Mouse (Mus musculus): ENCODE results near the gene Gm10642. TPM values are rescaled to one million over a fixed set of nuclear protein-coding genes. Genes with fewer than 3 reads are reported as not detected.

The Gm10642 gene
- polyA plus RNA-seq, 2 experiments, result 0.50 to 0.86 TPM

DNA sequence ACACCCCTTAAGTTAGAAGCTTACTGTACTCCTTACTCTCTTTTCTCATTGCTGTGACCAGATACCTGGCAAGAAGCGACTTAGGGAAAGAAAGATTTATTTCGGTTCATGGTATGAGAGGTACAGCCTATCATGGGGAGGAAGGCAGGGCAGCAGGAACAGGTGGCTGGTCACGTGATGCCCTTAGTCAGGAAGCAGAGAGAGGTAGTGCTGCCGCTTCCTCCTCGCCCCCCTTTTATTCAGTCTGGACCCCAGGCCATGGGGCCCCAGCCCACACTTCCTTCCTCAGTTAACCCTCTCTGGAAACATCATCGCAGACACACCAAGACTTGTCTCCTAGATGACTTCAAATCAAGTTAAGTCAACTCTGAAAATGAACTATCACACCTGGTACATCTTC, 15.2 kb downstream of the Gm10642 start:
- Histone ChIP-seq H3K27ac (peak overlapping the region; percentile 99), H3K4me2 (ENCODE audit: low read depth) (peak overlapping the region; percentile 62), H3K9me3 (ENCODE audit: control insufficient read depth, low read length) (peaks cover 3% of the 10 kb centered on the region; the same call in 1 of the 2 replicates), H3K4me1 (replicated peaks; ENCODE audit: control insufficient read depth in 2 of 2, insufficient read depth in 2 of 2, low read length in 1 of 2) (peaks cover 41 to 52% of the 10 kb centered on the region in 2 experiments), H3K36me3 (replicated peaks; ENCODE audit: control insufficient read depth, insufficient read depth, low read depth) (no peaks in the 10 kb centered on the region), H3K9ac (replicated peaks) (peak overlapping the region; percentile 39), H3K27me3 (ENCODE audit: control insufficient read depth, insufficient read depth, low read length) (no peaks in the 10 kb centered on the region), H3K4me3 (ENCODE audit: insufficient read depth in 1 of 2, low read depth in 2 of 2, low read length in 2 of 2) (no peak overlapping the region)
- 25% methylated on average over 6 of the region's 6 CpGs for WGBS (ENCODE audit: insufficient replicate concordance)
- DNase-seq (ENCODE audit: low read depth in 3 of 3, low spot score in 3 of 3) (no peak), ATAC-seq (ENCODE audit: insufficient read depth) (no peak; the same call in 1 of the 2 replicates)
- TF ChIP-seq CTCF (IDR thresholded peaks at IDR 0.05; ENCODE audit: low read depth) (no peak), EP300 (IDR thresholded peaks at IDR 0.05; ENCODE audit: low read depth) (no peak)

DNA sequence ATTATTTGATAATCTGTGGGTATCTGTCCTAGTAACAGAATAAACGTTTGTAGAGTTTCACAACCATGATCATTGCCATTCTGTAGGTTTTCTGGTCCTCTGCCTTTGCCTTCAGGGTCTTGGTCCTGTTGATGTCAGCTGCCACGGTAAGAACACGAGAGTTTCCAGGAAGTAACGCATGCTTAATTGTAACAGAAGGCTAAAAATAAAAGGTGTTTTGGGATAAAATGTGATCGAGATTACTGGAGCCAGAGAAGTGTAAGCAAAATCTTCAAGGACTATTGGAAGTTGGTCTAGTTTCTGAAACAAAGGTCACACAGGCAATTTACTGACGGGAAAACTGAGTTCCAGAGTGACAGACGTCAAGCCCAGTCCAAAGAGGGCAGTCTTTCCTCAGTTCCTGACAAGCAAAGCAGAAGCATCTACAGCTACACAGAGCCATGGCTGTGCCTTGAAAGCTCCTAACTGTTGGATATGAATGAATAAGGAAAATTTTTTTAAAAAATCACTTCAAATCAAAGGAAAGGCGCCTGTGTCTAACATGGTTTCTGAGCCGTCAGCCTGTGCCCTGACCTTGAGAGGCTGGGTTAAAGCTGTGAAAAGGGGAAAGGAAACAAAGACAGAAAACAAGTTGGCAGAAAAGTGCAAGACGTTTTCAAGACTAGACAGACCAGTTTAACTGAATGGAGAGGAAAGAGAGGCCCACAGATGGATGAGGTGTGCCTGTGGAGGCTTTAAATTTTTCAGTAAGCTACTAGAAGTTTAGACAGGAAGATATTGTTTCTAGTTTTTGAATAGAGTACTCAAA, 15.9 kb downstream of the Gm10642 start:
- Histone ChIP-seq H3K36me3 (replicated peaks; ENCODE audit: control insufficient read depth, insufficient read depth, low read depth) (no peaks in the 10 kb centered on the region), H3K27ac (peak overlapping the region; percentile 99), H3K9me3 (ENCODE audit: control insufficient read depth, low read length) (peaks cover 3% of the 10 kb centered on the region; the same call in 1 of the 2 replicates), H3K4me2 (ENCODE audit: low read depth) (no peak overlapping the region; the same call in 1 of the 2 replicates), H3K27me3 (ENCODE audit: control insufficient read depth, insufficient read depth, low read length) (no peaks in the 10 kb centered on the region), H3K4me3 (ENCODE audit: insufficient read depth in 1 of 2, low read depth in 2 of 2, low read length in 2 of 2) (no peak overlapping the region), H3K9ac (replicated peaks) (no peak overlapping the region), H3K4me1 (replicated peaks; ENCODE audit: control insufficient read depth in 2 of 2, insufficient read depth in 2 of 2, low read length in 1 of 2) (peaks cover 41 to 52% of the 10 kb centered on the region in 2 experiments)
- DNase-seq (ENCODE audit: low read depth in 3 of 3, low spot score in 3 of 3) (no peak), ATAC-seq (ENCODE audit: insufficient read depth) (no peak)
- 23% methylated on average over 10 of the region's 10 CpGs for WGBS (ENCODE audit: insufficient replicate concordance)
- no peak for TF ChIP-seq EP300 (IDR thresholded peaks at IDR 0.05; ENCODE audit: low read depth)
- peak; percentile 57 for TF ChIP-seq CTCF (IDR thresholded peaks at IDR 0.05; ENCODE audit: low read depth)

DNA sequence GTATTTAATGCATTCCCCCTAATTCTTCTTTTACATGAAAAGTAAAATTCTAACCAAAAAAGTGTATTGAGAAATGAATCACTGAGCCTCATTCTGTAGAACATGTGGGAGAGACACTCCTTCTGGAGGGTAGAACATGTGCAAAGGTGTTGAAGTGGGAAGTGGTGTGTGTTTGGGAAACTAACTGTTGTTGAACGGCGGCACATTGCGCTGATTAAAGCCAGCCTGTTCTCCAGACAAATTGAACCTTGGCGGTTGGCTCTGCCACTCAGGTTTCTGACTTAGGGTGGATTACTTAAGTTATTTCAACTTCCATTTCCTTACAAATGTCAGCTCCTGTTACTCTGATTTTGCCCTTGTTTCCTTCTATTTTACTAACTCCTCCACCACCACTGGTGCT, 17.6 kb downstream of the Gm10642 start:
- WGBS (ENCODE audit: insufficient replicate concordance), result 84% methylated on average over 4 of the region's 4 CpGs
- DNase-seq (ENCODE audit: low read depth in 3 of 3, low spot score in 3 of 3) (no peak), ATAC-seq (ENCODE audit: insufficient read depth) (no peak)
- no peaks in the 10 kb centered on the region for H3K9me3 ChIP-seq (ENCODE audit: control insufficient read depth, low read length)
- H3K27ac ChIP-seq, result no peak overlapping the region
- TF ChIP-seq CTCF (IDR thresholded peaks at IDR 0.05; ENCODE audit: low read depth), result no peak
- no peak for TF ChIP-seq EP300 (IDR thresholded peaks at IDR 0.05; ENCODE audit: low read depth)
- H3K36me3 ChIP-seq (replicated peaks; ENCODE audit: control insufficient read depth, insufficient read depth, low read depth), result no peaks in the 10 kb centered on the region
- H3K4me3 ChIP-seq (ENCODE audit: insufficient read depth in 1 of 2, low read depth in 2 of 2, low read length in 2 of 2), result no peak overlapping the region
- peaks cover 40 to 49% of the 10 kb centered on the region in 2 experiments for H3K4me1 ChIP-seq (replicated peaks; ENCODE audit: control insufficient read depth in 2 of 2, insufficient read depth in 2 of 2, low read length in 1 of 2)
- no peak overlapping the region for H3K4me2 ChIP-seq (ENCODE audit: low read depth)
- H3K27me3 ChIP-seq (ENCODE audit: control insufficient read depth, insufficient read depth, low read length), result no peaks in the 10 kb centered on the region
- no peak overlapping the region for H3K9ac ChIP-seq (replicated peaks)

GRCm38 (mm10) chr9:70675117-70675516, 19.1 kb downstream of the Gm10642 start:
- Histone ChIP-seq H3K4me2 (ENCODE audit: low read depth) (no peak overlapping the region), H3K36me3 (replicated peaks; ENCODE audit: control insufficient read depth, insufficient read depth, low read depth) (no peaks in the 10 kb centered on the region), H3K27ac (no peak overlapping the region), H3K9ac (replicated peaks) (no peak overlapping the region), H3K4me3 (ENCODE audit: insufficient read depth in 1 of 2, low read depth in 2 of 2, low read length in 2 of 2) (no peak overlapping the region), H3K9me3 (ENCODE audit: control insufficient read depth, low read length) (no peaks in the 10 kb centered on the region), H3K27me3 (ENCODE audit: control insufficient read depth, insufficient read depth, low read length) (no peaks in the 10 kb centered on the region), H3K4me1 (replicated peaks; ENCODE audit: control insufficient read depth in 2 of 2, insufficient read depth in 2 of 2, low read length in 1 of 2) (peaks cover 28 to 38% of the 10 kb centered on the region in 2 experiments)
- TF ChIP-seq CTCF (IDR thresholded peaks at IDR 0.05; ENCODE audit: low read depth) (no peak), EP300 (IDR thresholded peaks at IDR 0.05; ENCODE audit: low read depth) (no peak)
- ATAC-seq (ENCODE audit: insufficient read depth) (no peak), DNase-seq (ENCODE audit: low read depth in 3 of 3, low spot score in 3 of 3) (no peak)
- 47% methylated on average over 4 of the region's 4 CpGs for WGBS (ENCODE audit: insufficient replicate concordance)

- Histone ChIP-seq H3K27ac (no peak overlapping the region; the same call in 1 of the 2 replicates), H3K27me3 (ENCODE audit: control insufficient read depth, insufficient read depth, low read length) (no peaks in the 10 kb centered on the region), H3K4me1 (replicated peaks; ENCODE audit: control insufficient read depth in 2 of 2, insufficient read depth in 2 of 2, low read length in 1 of 2) (peaks cover 22 to 33% of the 10 kb centered on the region in 2 experiments), H3K9ac (replicated peaks) (no peak overlapping the region), H3K36me3 (replicated peaks; ENCODE audit: control insufficient read depth, insufficient read depth, low read depth) (no peaks in the 10 kb centered on the region), H3K9me3 (ENCODE audit: control insufficient read depth, low read length) (no peaks in the 10 kb centered on the region), H3K4me2 (ENCODE audit: low read depth) (no peak overlapping the region), H3K4me3 (ENCODE audit: insufficient read depth in 1 of 2, low read depth in 2 of 2, low read length in 2 of 2) (no peak overlapping the region)
- WGBS (ENCODE audit: insufficient replicate concordance), result 69% methylated on average over 5 of the region's 5 CpGs
- TF ChIP-seq CTCF (IDR thresholded peaks at IDR 0.05; ENCODE audit: low read depth) (peak; percentile 55), EP300 (IDR thresholded peaks at IDR 0.05; ENCODE audit: low read depth) (no peak)
- no peak for DNase-seq (ENCODE audit: low read depth in 3 of 3, low spot score in 3 of 3)
- no peak for ATAC-seq (ENCODE audit: insufficient read depth)
These were observed 19.9 kb downstream of the Gm10642 start for GRCm38 (mm10) chr9:70675961-70676360.

All from liver, embryonic 14.5 days (tissue).